Mouse (Mus musculus): Measurements from ENCODE around the gene Fam240a. TPM values are rescaled to one million over a fixed set of nuclear protein-coding genes. Genes with fewer than 3 reads are reported as not detected.

Fam240a gene
- total RNA-seq (2014; rRNA removed): 0.54 TPM in 1 of 2 replicates, not detected in the other
- 0.58 TPM in 1 of 2 replicates, not detected in the other for polyA plus RNA-seq (2015; fragmentation: Nextera tagmentation; extraction: Ambion mirVana)

GRCm38 (mm10) chr9:110916786-110917185 is at the start of gene Fam240a:
TSS of gene Fam240a (minus strand) at chr9:110916861.
- no peak for TF ChIP-seq CTCF (IDR thresholded peaks at IDR 0.05; ENCODE audit: low read depth)
- Histone ChIP-seq H3K4me1 (ENCODE audit: insufficient read depth) (no peaks in the 10 kb centered on the region), H3K4me3 (ENCODE audit: low read depth, low read length) (no peak within 1 kb of the TSS), H3K9me3 (ENCODE audit: low read length) (no peaks in the 10 kb centered on the region), H3K36me3 (ENCODE audit: insufficient read depth) (no peaks in the 10 kb centered on the region), H3K4me2 (ENCODE audit: low read depth) (no peak within 1 kb of the TSS), H3K9ac (no peak within 1 kb of the TSS), H3K27me3 (ENCODE audit: insufficient read depth, low read length) (no peaks in the 10 kb centered on the region), H3K27ac (ENCODE audit: low read depth, low read length) (no peak within 1 kb of the TSS)
- ATAC-seq: no peak
- no peak for DNase-seq
- 93% methylated on average over 7 of the region's 7 CpGs for WGBS

- Histone ChIP-seq H3K27me3 (ENCODE audit: insufficient read depth, low read length) (no peaks in the 10 kb centered on the region), H3K27ac (ENCODE audit: low read depth, low read length) (no peak overlapping the region), H3K36me3 (ENCODE audit: insufficient read depth) (no peaks in the 10 kb centered on the region), H3K4me2 (ENCODE audit: low read depth) (no peak overlapping the region), H3K9ac (no peak overlapping the region), H3K4me3 (ENCODE audit: low read depth, low read length) (no peak overlapping the region), H3K4me1 (ENCODE audit: insufficient read depth) (no peaks in the 10 kb centered on the region), H3K9me3 (ENCODE audit: low read length) (no peaks in the 10 kb centered on the region)
- WGBS: 74% methylated on average over 2 of the region's 2 CpGs
- DNase-seq (no peak), ATAC-seq (no peak)
- no peak for TF ChIP-seq CTCF (IDR thresholded peaks at IDR 0.05; ENCODE audit: low read depth)
These were observed 49.2 kb upstream of the Fam240a start for GRCm38 (mm10) chr9:110965910-110966231.

DNA sequence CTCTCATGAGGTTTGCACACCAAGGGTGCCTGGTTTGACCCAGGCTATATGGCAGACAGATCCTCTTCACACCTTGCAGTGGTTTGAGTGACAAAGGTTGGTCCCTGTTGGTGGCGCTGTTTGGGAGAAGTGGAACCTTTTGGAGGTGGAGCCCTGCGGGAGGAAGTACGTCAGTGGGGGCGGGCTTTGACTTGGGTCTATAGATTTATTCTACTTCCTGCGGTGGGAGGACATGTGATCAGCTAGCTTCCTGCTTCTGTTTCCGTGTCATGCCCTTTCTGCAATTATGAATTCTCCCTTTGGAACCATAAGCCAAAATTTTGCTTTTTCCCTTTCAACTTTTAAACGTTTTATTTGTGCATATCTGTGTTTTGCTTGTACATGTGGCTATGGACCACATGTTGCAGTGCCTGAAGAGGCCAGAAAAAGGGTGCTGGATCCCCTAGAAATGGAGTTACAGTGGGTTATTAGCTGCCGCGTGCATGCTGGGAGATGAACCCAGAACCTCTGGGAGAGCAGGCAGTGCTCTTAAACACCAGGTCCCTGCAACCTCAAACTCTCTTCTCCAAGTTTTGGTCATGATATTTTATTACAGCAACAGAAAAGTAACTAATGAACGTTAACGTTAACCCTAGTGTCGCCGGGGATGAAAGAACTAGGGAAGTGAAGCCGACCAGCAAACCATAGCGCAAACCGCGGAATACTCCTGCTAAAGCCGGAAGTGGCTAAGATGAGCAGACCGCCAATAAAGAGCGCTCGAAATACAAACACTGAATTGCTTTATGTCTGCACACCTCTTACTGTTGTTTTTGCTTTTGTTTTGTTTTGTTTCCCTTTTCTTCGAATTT is 48.6 kb upstream of the Fam240a start:
- 89% methylated on average over 22 of the region's 22 CpGs for WGBS
- DNase-seq: no peak
- Histone ChIP-seq H3K4me1 (ENCODE audit: insufficient read depth) (no peaks in the 10 kb centered on the region), H3K27me3 (ENCODE audit: insufficient read depth, low read length) (no peaks in the 10 kb centered on the region), H3K27ac (ENCODE audit: low read depth, low read length) (no peak overlapping the region), H3K9ac (no peak overlapping the region), H3K4me2 (ENCODE audit: low read depth) (no peak overlapping the region), H3K9me3 (ENCODE audit: low read length) (no peaks in the 10 kb centered on the region), H3K36me3 (ENCODE audit: insufficient read depth) (no peaks in the 10 kb centered on the region), H3K4me3 (ENCODE audit: low read depth, low read length) (no peak overlapping the region)
- TF ChIP-seq CTCF (IDR thresholded peaks at IDR 0.05; ENCODE audit: low read depth): no peak
- no peak for ATAC-seq

DNA sequence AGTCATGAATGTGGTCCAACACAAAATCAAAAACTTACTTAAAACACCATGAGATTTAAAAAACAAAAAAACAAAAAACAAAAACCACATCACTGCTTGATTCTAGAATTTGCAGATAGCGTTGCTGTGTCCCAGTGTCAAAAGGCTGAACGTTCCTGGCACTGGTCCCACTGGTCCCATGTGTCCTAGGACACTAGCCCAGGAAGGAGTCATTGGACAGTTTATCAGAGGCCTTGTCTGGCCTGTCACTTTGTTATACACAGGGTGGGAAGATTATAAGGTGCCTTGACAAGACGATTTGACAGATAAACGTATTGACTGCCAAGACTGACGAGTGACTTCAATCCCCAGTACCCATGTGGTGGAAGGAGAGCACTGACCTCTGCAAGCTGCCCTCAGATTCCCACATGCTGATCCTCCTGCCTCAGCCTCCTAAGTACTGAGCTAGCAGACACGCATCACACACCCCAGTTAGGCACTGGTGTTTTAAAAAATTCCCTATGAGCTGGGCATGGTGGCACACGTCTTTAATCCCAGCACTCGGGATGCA is 47.0 kb upstream of the Fam240a start:
- TF ChIP-seq CTCF (IDR thresholded peaks at IDR 0.05; ENCODE audit: low read depth): no peak
- Histone ChIP-seq H3K36me3 (ENCODE audit: insufficient read depth) (no peaks in the 10 kb centered on the region), H3K27me3 (ENCODE audit: insufficient read depth, low read length) (no peaks in the 10 kb centered on the region), H3K27ac (ENCODE audit: low read depth, low read length) (no peak overlapping the region), H3K4me3 (ENCODE audit: low read depth, low read length) (no peak overlapping the region), H3K4me1 (ENCODE audit: insufficient read depth) (no peaks in the 10 kb centered on the region), H3K9me3 (ENCODE audit: low read length) (no peaks in the 10 kb centered on the region), H3K9ac (no peak overlapping the region), H3K4me2 (ENCODE audit: low read depth) (no peak overlapping the region)
- ATAC-seq (no peak), DNase-seq (no peak)
- 88% methylated on average over 8 of the region's 8 CpGs for WGBS

- no peak for TF ChIP-seq CTCF (IDR thresholded peaks at IDR 0.05; ENCODE audit: low read depth)
- H3K27me3 ChIP-seq (ENCODE audit: insufficient read depth, low read length): no peaks in the 10 kb centered on the region
- WGBS: 97% methylated on average over 8 of the region's 8 CpGs
- no peak overlapping the region for H3K4me3 ChIP-seq (ENCODE audit: low read depth, low read length)
- no peaks in the 10 kb centered on the region for H3K36me3 ChIP-seq (ENCODE audit: insufficient read depth)
- no peak for DNase-seq
- no peaks in the 10 kb centered on the region for H3K4me1 ChIP-seq (ENCODE audit: insufficient read depth)
- H3K27ac ChIP-seq (ENCODE audit: low read depth, low read length): no peak overlapping the region
- H3K9ac ChIP-seq: no peak overlapping the region
- H3K9me3 ChIP-seq (ENCODE audit: low read length): no peaks in the 10 kb centered on the region
- no peak overlapping the region for H3K4me2 ChIP-seq (ENCODE audit: low read depth)
- no peak for ATAC-seq
These were observed 44.7 kb upstream of the Fam240a start for GRCm38 (mm10) chr9:110961386-110961785.

DNA sequence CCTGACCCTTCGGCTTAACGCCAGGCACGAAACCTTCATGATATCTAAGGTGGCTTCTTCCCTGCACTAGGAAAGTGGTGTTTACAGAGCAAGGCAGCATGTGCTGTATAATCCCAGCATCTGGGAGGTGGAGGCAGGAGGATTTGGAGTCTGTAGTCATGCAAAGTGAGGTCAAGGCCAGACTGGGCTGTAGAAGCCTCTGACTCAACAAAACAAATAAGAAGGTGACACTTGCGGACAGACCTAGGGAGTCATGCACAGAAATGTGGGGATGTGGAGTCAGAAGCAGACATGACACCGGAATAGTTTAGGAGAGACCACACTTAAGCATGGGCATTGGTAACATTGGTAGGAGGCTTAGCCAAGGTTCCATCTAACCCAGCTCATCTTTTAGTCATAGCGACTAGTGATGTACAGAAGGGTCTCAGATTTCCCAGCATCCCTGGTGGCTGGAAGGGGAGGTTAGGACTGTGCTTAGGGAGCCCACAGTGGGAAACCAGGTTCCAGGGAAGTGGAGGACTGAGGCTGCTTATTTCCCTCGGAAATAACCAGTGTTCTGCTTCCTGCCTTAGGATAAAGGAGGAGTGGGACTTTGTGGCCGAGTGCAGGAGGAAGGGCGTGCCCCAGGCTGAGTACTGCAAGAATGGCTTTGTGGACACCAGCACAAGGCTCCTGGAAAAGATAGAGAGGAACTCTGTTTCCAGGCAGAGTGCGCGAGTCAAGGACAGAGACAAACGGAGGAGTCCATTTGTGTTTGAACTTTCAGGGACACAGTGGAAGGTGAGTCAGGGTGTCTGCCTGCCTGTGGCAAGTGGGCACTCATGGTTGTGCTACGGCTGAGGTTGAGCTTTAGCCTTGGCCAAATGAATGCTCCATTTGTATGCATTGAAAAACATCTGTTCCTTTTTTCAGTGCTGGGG is 43.8 kb upstream of the Fam240a start:
- H3K27ac ChIP-seq (ENCODE audit: low read depth, low read length): no peak overlapping the region
- no peak overlapping the region for H3K4me3 ChIP-seq (ENCODE audit: low read depth, low read length)
- H3K27me3 ChIP-seq (ENCODE audit: insufficient read depth, low read length): no peaks in the 10 kb centered on the region
- ATAC-seq (no peak), DNase-seq (no peak)
- no peak for TF ChIP-seq CTCF (IDR thresholded peaks at IDR 0.05; ENCODE audit: low read depth)
- H3K9me3 ChIP-seq (ENCODE audit: low read length): no peaks in the 10 kb centered on the region
- no peaks in the 10 kb centered on the region for H3K36me3 ChIP-seq (ENCODE audit: insufficient read depth)
- WGBS: 91% methylated on average over 13 of the region's 13 CpGs
- H3K4me2 ChIP-seq (ENCODE audit: low read depth): no peak overlapping the region
- H3K9ac ChIP-seq: no peak overlapping the region
- no peaks in the 10 kb centered on the region for H3K4me1 ChIP-seq (ENCODE audit: insufficient read depth)

Data from forebrain, postnatal 0 days (tissue).